Mouse (Mus musculus) midbrain, embryonic 11.5 days (tissue): Measurements from ENCODE around the gene Lman1l. TPM values are rescaled to one million over a fixed set of nuclear protein-coding genes. Genes with fewer than 3 reads are reported as not detected.

Experiments used
- ATAC-seq: fragments of 200-750 bp; cut with Nextera tagmentation; 2 replicates; pipeline ENCODE4 v1.8.0; 2017; ENCODE audit warnings: moderate TSS enrichment, moderate library complexity; ENCODE audit not compliant: low FRiP score
- DNase-seq: peaks from one replicate; pipeline ENCODE4 v3.0.0; 2015; ENCODE audit warnings: low spot score; ENCODE audit errors: missing footprints
- H3K27ac ChIP-seq: fragments of 300-500 bp; sonication (generic); 2 replicates; pipeline ENCODE4 v1.5.1; 2014; ENCODE audit warnings: low read depth, low read length
- H3K27me3 ChIP-seq: fragments of 300-500 bp; sonication (generic); 2 replicates; pipeline ENCODE4 v1.6.1; 2014; ENCODE audit warnings: mild to moderate bottlenecking, low read length, moderate library complexity, mixed read lengths; ENCODE audit not compliant: control insufficient read depth, insufficient read depth
- H3K36me3 ChIP-seq: fragments of 300-500 bp; sonication (generic); 2 replicates; pipeline ENCODE4 v1.6.1; 2014; ENCODE audit warnings: mild to moderate bottlenecking, low read length, moderate library complexity, mixed read lengths; ENCODE audit not compliant: control insufficient read depth, insufficient read depth
- H3K4me1 ChIP-seq: fragments of 300-500 bp; sonication (generic); 2 replicates; pipeline ENCODE4 v1.6.1; 2014; ENCODE audit warnings: low read length; ENCODE audit not compliant: control insufficient read depth, insufficient read depth
- H3K4me2 ChIP-seq: fragments of 300-500 bp; sonication (generic); 2 replicates; pipeline ENCODE4 v1.6.1; 2014; ENCODE audit warnings: mild to moderate bottlenecking, moderate library complexity
- H3K4me3 ChIP-seq: fragments of 300-500 bp; sonication (generic); 2 replicates; pipeline ENCODE4 v1.5.1; 2014; ENCODE audit warnings: low read depth, low read length
- H3K9ac ChIP-seq: fragments of 300-500 bp; sonication (generic); 2 replicates; pipeline ENCODE4 v1.6.1; 2014; ENCODE audit warnings: low read length
- H3K9me3 ChIP-seq: fragments of 300-500 bp; sonication (generic); 2 replicates; pipeline ENCODE4 v1.6.1; 2016; ENCODE audit warnings: low read length; ENCODE audit not compliant: control insufficient read depth
- whole genome bisulfite sequencing: fragments of 180-500 bp; shearing (Covaris S2); extraction: QIAGEN DNeasy Blood & Tissue Kit; methylation state at CpG from one replicate; pipeline ENCODE4 v1.1.7; 2014; 5-methylcytosine and 5-hydroxymethylcytosine counted together
- polyA plus RNA-seq: library from polyadenylated mRNA; unstranded; fragments of >200 nt; fragmentation: Nextera tagmentation; extraction: Ambion mirVana; gene quantifications from 2 replicates; pipeline ENCODE4 v1.2.1, GENCODE M21; 2014

Gene Lman1l
- polyA plus RNA-seq, 1 experiment from 2014 or later: 0.08 TPM

GRCm38 (mm10) chr9:57613975-57614374 is 6.6 kb downstream of the Lman1l start:
- no peak overlapping the region for H3K27ac ChIP-seq
- WGBS: 87% methylated on average over 7 of the region's 7 CpGs
- no peaks in the 10 kb centered on the region for H3K9me3 ChIP-seq
- no peak overlapping the region for H3K4me3 ChIP-seq
- H3K27me3 ChIP-seq: no peaks in the 10 kb centered on the region
- H3K36me3 ChIP-seq: no peaks in the 10 kb centered on the region
- H3K4me2 ChIP-seq: no peak overlapping the region
- ATAC-seq: no peak
- no peak overlapping the region for H3K9ac ChIP-seq
- no peak for DNase-seq
- peaks cover 2% of the 10 kb centered on the region for H3K4me1 ChIP-seq

GRCm38 (mm10) chr9:57612587-57612986 is 8.0 kb downstream of the Lman1l start:
- no peak overlapping the region for H3K9ac ChIP-seq
- H3K27me3 ChIP-seq: no peaks in the 10 kb centered on the region
- H3K36me3 ChIP-seq: no peaks in the 10 kb centered on the region
- H3K4me2 ChIP-seq: no peak overlapping the region
- H3K27ac ChIP-seq: no peak overlapping the region
- WGBS: 92% methylated on average over 7 of the region's 7 CpGs
- H3K4me1 ChIP-seq: peaks cover 2% of the 10 kb centered on the region
- no peak for ATAC-seq
- H3K4me3 ChIP-seq: no peak overlapping the region
- DNase-seq: no peak
- H3K9me3 ChIP-seq: no peaks in the 10 kb centered on the region

GRCm38 (mm10) chr9:57610359-57610826 is 10.2 kb downstream of the Lman1l start:
- peaks cover 14% of the 10 kb centered on the region for H3K4me1 ChIP-seq
- ATAC-seq (no peak), DNase-seq (no peak)
- H3K9me3 ChIP-seq: no peaks in the 10 kb centered on the region
- H3K27ac ChIP-seq: no peak overlapping the region
- 0 out of 2 replicates have a peak, but pooled peaks cover 4% of the 10 kb centered on the region for H3K27me3 ChIP-seq
- H3K4me3 ChIP-seq: no peak overlapping the region
- 47% methylated on average over 3 of the region's 3 CpGs for WGBS
- H3K4me2 ChIP-seq: no peak overlapping the region
- H3K9ac ChIP-seq: no peak overlapping the region
- H3K36me3 ChIP-seq: no peaks in the 10 kb centered on the region

- H3K4me1 ChIP-seq: peaks cover 14% of the 10 kb centered on the region
- DNase-seq (no peak), ATAC-seq (no peak)
- H3K4me3 ChIP-seq: no peak overlapping the region
- H3K27me3 ChIP-seq: 0 out of 2 replicates have a peak, but pooled peaks cover 4% of the 10 kb centered on the region
- no peak overlapping the region for H3K4me2 ChIP-seq
- H3K9me3 ChIP-seq: no peaks in the 10 kb centered on the region
- no peaks in the 10 kb centered on the region for H3K36me3 ChIP-seq
- 73% methylated on average over 3 of the region's 3 CpGs for whole genome bisulfite sequencing
- H3K9ac ChIP-seq: no peak overlapping the region
- H3K27ac ChIP-seq: no peak overlapping the region
Observed at GRCm38 (mm10) chr9:57609803-57610202, 10.8 kb downstream of the Lman1l start.

- 6% methylated on average over 24 of the region's 24 CpGs for WGBS
- H3K4me3 ChIP-seq: no peak within 1 kb of the TSS
- no peak within 1 kb of the TSS for H3K9ac ChIP-seq
- H3K9me3 ChIP-seq: no peaks in the 10 kb centered on the region
- H3K27ac ChIP-seq: no peak within 1 kb of the TSS
- H3K4me2 ChIP-seq: peak within 1 kb of the TSS; percentile 24; the same call in 1 of the 2 replicates
- peak; percentile 95 for DNase-seq
- peaks cover 14% of the 10 kb centered on the region for H3K4me1 ChIP-seq
- peak; percentile 64; the same call in 1 of the 2 replicates for ATAC-seq
- H3K27me3 ChIP-seq: 0 out of 2 replicates have a peak, but pooled peaks cover 4% of the 10 kb centered on the region
- no peaks in the 10 kb centered on the region for H3K36me3 ChIP-seq
Observed at GRCm38 (mm10) chr9:57606139-57606851, 14.3 kb downstream of the Lman1l start, which contains the start of gene Cplx3. Gene Cplx3, minus strand, starts transcription at chr9:57606281.

- WGBS: 9% methylated on average over 9 of the region's 9 CpGs
- 0 out of 2 replicates have a peak, but pooled peaks cover 4% of the 10 kb centered on the region for H3K27me3 ChIP-seq
- no peak overlapping the region for H3K9ac ChIP-seq
- no peak overlapping the region; the same call in 1 of the 2 replicates for H3K4me2 ChIP-seq
- no peak overlapping the region for H3K27ac ChIP-seq
- peak; percentile 14; the same call in 1 of the 2 replicates for ATAC-seq
- no peak overlapping the region for H3K4me3 ChIP-seq
- no peaks in the 10 kb centered on the region for H3K9me3 ChIP-seq
- no peak for DNase-seq
- H3K36me3 ChIP-seq: no peaks in the 10 kb centered on the region
- H3K4me1 ChIP-seq: peaks cover 18% of the 10 kb centered on the region
Observed at GRCm38 (mm10) chr9:57605503-57605902, 15.1 kb downstream of the Lman1l start.

- no peak for ATAC-seq
- Histone ChIP-seq H3K36me3 (no peaks in the 10 kb centered on the region), H3K4me2 (no peak overlapping the region), H3K4me3 (no peak overlapping the region), H3K9me3 (no peaks in the 10 kb centered on the region), H3K9ac (no peak overlapping the region), H3K27ac (no peak overlapping the region), H3K4me1 (peaks cover 19% of the 10 kb centered on the region), H3K27me3 (0 out of 2 replicates have a peak, but pooled peaks cover 4% of the 10 kb centered on the region)
- WGBS: 71% methylated on average over 4 of the region's 4 CpGs
- DNase-seq: peak; percentile 83
Observed at GRCm38 (mm10) chr9:57604875-57605274, 15.7 kb downstream of the Lman1l start.

- H3K4me2 ChIP-seq: no peak overlapping the region
- no peak overlapping the region for H3K4me3 ChIP-seq
- ATAC-seq: no peak
- H3K9me3 ChIP-seq: no peaks in the 10 kb centered on the region
- H3K4me1 ChIP-seq: peaks cover 44% of the 10 kb centered on the region
- 0 out of 2 replicates have a peak, but pooled peaks cover 4% of the 10 kb centered on the region for H3K27me3 ChIP-seq
- no peaks in the 10 kb centered on the region for H3K36me3 ChIP-seq
- no peak overlapping the region for H3K27ac ChIP-seq
- H3K9ac ChIP-seq: no peak overlapping the region
- no peak for DNase-seq
- WGBS: 73% methylated on average over 8 of the region's 8 CpGs
Observed at GRCm38 (mm10) chr9:57602098-57602497, 18.5 kb downstream of the Lman1l start.

- H3K27me3 ChIP-seq: 0 out of 2 replicates have a peak, but pooled peaks cover 4% of the 10 kb centered on the region
- H3K9ac ChIP-seq: no peak overlapping the region
- no peak for DNase-seq
- H3K4me3 ChIP-seq: no peak overlapping the region
- 66% methylated on average over 2 of the region's 2 CpGs for WGBS
- no peak overlapping the region for H3K4me2 ChIP-seq
- H3K36me3 ChIP-seq: no peaks in the 10 kb centered on the region
- H3K27ac ChIP-seq: no peak overlapping the region
- no peaks in the 10 kb centered on the region for H3K9me3 ChIP-seq
- peaks cover 43% of the 10 kb centered on the region for H3K4me1 ChIP-seq
- no peak for ATAC-seq
Observed at GRCm38 (mm10) chr9:57601353-57601706, 19.2 kb downstream of the Lman1l start.
